Mouse (Mus musculus) CD4-positive naive resting alpha-beta T cell, adult 57 days (primary cell): ENCODE results near the gene Zfp9. TPM values are rescaled to one million over a fixed set of nuclear protein-coding genes. Genes with fewer than 3 reads are reported as not detected.

Experiments
- total RNA-seq: library from RNA; stranded (reverse); gene quantifications from one replicate; pipeline ENCODE4 v1.2.4, GENCODE M21; 2023

Zfp9 gene
- total RNA-seq: not detected

GRCm38 (mm10) chr6:118478957-118479708 lies at the start of gene Zfp9:
Gene Zfp9, minus strand, starts transcription at chr6:118479320.

GRCm38 (mm10) chr6:118455042-118455631 lies 24.0 kb downstream of the Zfp9 start, which contains the start of gene Zfp248:
Gene Zfp248, minus strand, starts transcription at chr6:118455528.

GRCm38 (mm10) chr6:118419050-118419920 lies 59.8 kb downstream of the Zfp9 start, which contains the start of gene Bms1:
Gene Bms1, minus strand, starts transcription at chr6:118419474.

Other genes with a start within 250 kb of the Zfp9 start
- 54.8 TPM for gene Bms1, start 59.8 kb downstream of the Zfp9 start, total RNA-seq
- gene Zfp248, start 23.8 kb downstream of the Zfp9 start, total RNA-seq: 1.5 TPM
- gene Ankrd26, start 82.9 kb upstream of the Zfp9 start, total RNA-seq: 10.6 TPM